Mouse (Mus musculus): ENCODE results near the gene Tmem33.

The Tmem33 gene

GRCm38 (mm10) chr5:67324032-67324431, 63.7 kb downstream of the Tmem33 start:
- DNase-seq (ENCODE audit: low spot score), result no peak

DNA sequence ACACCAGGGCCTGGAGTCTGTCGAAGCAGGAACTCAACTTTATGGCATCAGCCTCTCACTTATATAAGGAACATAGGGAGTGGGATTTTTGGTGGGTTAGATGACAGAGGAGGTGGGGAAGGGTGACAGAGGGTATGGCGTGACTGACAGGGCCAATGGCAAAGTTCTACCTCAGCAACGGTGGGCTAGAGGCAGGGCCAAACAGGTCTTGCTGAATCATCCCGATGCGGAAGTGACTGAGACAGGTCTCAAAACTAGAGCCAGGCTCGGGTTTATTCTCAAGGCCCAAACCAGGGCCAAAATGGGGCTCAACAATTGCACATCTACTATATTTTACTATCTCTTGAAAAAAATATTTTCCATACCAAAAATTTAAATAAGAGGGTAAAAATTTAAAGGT, 80.4 kb downstream of the Tmem33 start:
- no peak for DNase-seq (ENCODE audit: low spot score)

Measured in ovary, adult 18-20 months (tissue).